Mouse (Mus musculus) right cerebral cortex, adult 18-20 months (tissue): ENCODE data around the gene Mettl7b.

Source experiments
- DNase-seq: peaks from one replicate; pipeline ENCODE4 v3.0.0; 2022; ENCODE audit warnings: mixed read lengths

The Mettl7b gene

DNA sequence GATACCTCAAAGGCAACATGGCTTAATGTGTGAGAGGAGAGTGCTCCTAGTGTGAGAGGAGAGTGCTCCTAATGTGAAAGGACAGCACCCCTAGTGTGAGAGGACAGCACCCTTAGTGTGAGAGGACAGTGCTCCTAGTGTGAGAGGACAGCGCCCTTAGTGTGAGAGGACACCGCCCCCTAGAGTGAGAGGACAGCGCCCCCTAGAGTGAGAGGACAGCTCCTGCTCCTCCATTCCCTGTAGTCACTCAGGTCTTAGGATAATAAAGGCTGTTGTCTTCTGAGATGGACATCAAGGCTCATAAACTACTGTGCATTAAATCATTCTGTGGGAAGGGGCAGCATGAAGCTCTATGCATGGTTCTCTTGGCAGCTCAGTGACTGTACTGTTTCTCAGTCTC lies 15.1 kb downstream of the Mettl7b start:
- no peak for DNase-seq

DNA sequence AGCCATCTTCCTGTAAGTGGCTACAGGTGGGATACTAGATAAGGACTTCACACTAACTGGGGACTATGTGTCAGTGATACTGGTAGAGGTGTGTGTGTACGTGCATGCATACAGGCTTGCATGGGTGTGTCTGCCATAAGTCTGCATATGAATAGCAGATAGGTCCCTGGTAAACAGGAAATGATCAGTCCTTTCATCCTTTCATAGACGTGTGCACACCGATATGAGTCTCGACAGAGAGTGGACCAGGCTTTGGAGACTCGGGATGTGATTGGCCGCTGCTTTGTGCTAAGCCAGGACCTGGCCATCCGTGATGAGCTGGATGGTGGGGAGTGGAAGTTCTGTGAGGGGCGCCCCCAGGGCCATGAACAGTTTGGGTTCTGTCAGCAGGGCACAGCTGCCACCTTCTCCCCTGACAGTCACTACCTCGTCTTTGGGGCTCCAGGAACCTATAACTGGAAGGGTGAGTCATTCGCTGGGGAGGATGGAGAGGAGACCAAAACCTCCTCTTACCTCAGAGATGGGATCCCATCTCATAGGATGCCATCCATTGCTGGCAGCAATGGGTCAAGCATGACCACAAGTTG lies 20.2 kb downstream of the Mettl7b start:
- no peak for DNase-seq

GRCm38 (mm10) chr10:128938974-128939373 lies 21.8 kb downstream of the Mettl7b start:
- no peak for DNase-seq

DNA sequence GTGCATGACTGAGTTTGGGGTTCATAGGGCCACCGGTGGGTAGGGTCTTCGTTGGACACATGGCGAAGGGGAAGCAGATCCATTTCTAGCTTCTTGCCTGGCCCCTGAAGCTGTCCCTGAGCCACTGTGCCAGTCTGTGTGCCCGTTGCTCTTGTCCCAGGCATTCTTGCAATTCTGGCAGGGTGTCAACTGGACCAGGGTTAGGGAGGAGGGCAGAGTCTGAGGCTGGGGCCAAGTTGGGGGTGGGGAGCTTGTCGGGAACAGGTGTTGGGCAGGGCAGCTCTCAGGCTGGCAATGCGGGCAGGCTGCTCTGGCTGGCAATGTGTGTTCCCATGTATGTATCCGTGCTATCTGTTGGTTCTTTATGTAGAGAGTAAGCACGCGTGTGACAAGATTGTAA lies 22.3 kb downstream of the Mettl7b start:
- DNase-seq: no peak

DNA sequence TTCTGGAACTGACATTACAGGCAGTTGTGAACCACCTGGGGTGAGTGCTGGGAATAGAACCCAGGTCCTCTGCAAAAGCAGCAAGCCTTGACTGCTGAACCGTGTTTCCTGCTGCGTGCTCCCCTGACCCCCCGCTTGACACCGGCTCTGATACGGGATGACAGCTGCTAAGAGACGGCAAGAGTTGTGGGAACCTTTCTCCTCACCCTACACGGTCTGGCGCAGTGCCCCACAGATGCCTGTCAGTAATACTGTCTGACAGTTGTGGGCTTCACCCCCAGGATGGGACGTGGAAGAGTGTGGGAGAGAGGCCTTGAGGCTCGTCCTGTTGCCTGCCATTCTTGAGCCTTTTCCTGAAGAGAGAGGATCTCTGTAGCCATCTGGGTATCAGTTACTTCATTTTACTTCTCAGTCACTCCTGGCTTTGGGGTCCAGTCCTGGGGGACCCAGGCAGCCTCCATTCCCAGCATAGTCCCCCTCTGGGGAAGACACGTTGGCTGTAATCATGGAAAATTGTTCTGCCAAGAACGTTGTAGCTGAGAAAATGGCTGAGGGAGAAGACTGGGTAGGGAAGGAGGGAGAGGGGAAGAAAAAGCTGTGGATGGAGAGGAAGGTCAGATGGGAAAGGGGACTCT lies 22.9 kb downstream of the Mettl7b start:
- DNase-seq: no peak

DNA sequence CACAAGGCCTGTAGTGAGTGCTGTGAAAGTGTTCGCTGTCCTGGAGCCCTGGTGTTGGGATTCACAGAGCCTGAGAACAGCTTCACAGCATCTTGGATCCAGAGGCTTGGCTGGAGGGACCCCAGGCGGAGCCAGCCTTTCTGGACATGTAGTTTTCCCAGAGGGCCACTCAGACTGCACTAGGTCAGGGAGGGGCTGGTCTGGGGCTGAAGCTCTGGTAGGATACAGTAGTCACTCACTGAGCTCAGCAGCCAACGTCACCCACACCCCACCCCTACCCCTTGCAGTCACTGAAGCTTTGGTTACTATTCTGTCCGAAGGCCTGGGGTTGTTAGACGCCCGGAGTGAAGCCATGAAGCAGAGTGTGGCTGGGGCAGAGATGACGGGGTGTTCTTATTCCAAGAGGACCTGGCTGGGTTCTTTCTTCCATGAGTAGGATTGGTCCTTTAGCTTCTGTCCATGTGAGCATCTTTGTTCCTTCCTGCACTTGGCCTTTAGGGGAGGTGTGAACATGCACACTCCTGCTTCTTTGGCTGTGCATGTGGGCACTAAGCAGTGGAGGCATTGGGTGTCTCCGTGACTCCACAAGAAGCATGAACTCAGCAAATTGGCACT lies 24.9 kb downstream of the Mettl7b start:
- DNase-seq: no peak

GRCm38 (mm10) chr10:128934997-128935787 lies 25.6 kb downstream of the Mettl7b start:
- DNase-seq: no peak

- no peak for DNase-seq
Measured at GRCm38 (mm10) chr10:128933976-128934721, 26.6 kb downstream of the Mettl7b start.

GRCm38 (mm10) chr10:128933574-128933973 lies 27.2 kb downstream of the Mettl7b start, which contains the start of gene Itga7:
Gene Itga7 (plus strand): TSS chr10:128933818.
- no peak for DNase-seq

DNA sequence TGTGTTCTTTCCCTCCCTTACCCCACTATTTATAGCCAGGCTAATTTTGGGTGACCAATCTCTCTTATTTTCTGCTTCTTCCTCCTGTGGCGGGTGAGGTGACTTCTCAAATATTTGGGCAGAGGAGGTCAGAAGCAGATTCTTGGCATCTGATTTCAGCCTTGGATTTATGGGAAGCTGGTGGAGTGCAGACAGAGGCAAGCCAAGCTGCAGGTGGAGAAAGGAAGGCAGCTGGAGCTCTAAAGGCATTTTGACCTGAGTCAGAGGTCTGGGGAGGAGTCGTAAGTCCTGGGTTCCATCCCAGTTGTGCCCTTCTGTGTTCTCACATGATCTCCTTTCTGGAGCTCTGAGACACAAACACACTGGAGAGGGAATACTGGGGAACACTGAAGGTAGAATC lies 29.3 kb downstream of the Mettl7b start:
- no peak for DNase-seq

DNA sequence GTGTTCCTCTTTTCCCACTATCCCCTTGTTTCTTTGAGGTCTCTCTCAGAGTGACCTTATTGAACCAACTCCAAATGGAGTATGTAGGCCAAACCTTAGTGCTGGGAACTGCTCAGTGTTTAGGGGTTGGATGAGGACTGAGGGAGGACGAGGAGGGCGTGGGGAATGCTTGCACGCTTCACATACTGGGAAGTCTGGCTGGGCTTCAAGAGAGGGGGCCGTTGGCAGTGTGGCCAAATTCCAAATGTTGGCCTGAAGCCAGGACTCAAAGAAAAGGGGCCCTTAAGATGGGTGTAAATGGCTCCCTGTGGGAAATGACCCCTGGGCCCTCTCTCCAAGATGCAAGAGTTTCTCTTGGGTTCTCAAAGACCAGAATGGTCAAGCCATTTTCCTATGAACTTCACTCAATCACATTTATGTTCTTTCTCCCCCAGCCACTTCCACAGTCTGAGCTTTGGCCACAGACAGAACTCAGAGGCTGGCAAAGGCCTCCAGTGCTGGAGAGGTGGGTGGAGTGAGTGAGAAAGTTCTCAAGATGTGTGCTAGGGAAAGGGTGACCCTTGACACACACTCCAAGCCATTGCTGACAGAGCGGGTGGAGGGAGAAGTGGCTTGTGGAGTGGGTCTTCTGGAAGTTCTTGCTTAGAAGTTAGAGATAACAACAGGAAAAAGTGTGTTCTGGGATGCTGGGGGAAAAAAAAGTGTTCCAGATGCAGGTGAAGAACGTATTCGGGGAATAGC lies 31.0 kb downstream of the Mettl7b start:
- DNase-seq: no peak

- no peak for DNase-seq
Measured at GRCm38 (mm10) chr10:128928356-128928755, 32.4 kb downstream of the Mettl7b start.

DNA sequence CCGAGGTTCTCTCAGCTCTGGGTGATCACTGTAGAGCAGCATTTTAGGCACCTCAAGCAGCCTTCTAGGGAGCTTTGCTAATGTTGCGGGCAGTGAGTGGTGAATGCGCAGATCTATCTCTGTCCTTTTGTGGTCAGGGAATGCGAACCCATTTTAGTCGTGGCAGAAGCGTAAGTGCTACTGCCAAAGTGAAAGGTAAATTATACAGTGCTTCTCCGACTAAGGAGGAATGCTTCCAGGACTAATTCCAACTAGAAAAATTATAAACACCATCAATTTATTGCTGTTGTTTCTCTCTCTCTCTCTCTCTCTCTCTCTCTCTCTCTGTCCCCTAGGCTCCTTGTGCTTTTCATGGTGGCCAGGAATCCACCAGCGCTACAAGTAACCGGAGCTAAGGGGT lies 36.9 kb downstream of the Mettl7b start, which contains the start of gene Bloc1s1:
Gene Bloc1s1, minus strand, starts transcription at position 101 of the 400 bp plus-strand sequence.
- DNase-seq: no peak

DNA sequence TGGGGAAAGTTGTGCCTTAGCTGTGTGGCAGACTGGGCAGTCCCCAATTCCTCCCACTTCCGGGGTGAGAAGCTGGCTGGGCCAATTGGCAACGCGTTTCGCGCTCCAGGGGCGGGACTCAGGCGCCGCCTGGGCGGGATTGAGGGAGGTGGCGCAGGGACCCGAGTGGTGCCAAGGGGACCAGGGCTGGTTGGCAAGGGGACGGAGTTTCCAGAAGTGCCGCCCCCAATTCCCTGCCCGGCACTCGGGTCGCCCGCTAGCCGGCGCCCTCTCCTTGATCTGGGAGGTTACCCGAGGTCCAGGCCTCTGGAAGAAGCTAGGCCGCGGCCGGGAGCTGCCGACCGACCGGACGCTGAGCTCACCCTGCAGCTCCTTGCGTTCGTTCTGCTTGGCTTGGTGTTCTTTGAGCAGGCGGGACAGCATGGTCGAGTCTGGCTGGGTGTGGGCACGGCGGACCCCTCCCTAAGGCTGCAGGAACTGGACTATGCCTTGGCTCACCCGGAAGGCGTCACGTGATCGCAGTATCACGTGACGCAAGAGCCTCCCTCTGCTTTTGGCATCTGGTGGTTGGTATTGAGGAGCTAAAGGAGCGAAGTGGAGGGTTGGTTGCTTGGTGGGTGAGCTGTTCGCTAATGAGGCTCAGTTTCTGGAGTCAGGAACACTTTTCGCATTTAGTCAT lies 37.6 kb downstream of the Mettl7b start:
- DNase-seq: peak; percentile 97

GRCm38 (mm10) chr10:128922822-128923012 lies 38.1 kb downstream of the Mettl7b start, which contains the start of gene Rdh5:
Gene Rdh5 (minus strand): TSS chr10:128922888.
- DNase-seq: no peak

- DNase-seq: peak; percentile 47
Measured at GRCm38 (mm10) chr10:128921883-128922821, 38.6 kb downstream of the Mettl7b start.

DNA sequence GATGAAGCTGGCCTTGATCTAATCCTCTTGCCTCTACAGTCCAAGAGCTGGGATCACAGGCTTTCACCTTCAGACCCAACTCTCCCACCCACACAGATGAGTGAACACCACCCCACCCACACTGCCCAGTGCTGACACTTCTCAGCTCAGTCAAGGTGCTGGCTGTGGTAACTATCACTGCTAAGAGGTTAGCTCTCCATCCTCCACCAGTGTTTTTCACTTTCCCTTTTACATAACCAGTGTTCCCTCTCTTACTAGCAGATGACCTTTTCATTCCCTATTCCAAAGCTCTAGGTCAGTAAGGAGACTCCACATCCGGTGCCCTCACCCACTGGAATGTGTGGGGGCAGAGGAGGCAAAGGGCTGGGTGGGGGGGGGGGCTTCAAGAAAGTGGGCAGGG lies 39.5 kb downstream of the Mettl7b start:
- DNase-seq: no peak

GRCm38 (mm10) chr10:128920736-128921161 lies 40.0 kb downstream of the Mettl7b start:
- no peak for DNase-seq

DNA sequence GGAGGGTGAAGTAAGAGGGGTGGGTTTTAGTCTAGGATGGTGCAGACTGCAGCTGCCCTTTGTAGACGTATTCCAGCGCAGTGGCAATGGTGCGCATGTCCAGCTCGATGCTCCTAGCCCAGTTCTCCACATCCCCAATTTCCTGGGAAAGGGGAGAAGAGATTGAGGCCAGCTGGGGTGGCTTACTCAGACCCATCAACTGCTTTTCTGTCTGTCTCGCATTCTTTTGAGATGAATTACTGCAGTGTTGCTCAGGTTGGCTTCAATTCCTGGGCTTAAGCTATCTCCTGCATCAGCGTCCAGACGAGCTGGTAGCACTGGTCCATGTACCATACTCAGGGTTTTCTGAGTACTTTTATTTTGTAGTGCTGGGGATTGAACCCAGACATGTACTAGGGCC lies 40.8 kb downstream of the Mettl7b start:
- no peak for DNase-seq

DNA sequence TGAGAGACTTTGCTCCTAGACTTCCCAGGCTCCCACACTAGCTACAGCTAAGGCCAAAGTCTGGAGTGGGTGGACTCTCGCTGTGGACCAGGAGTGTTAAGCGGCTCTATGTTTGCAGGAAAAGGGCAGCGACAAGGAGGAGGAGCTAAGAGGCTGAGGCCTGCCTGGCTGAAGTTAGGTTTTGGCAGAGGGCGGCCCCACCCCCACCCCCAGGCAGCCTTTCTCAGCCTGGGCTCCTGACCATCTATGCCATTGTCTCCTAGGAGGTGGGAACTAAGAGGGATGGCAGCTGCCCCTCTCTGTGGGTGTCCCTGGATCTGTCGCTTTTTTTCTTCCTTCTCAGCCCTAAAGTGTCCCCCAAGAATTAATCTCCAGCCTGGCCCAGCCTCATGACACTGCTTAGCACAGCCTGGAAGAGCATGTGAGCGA lies 41.6 kb downstream of the Mettl7b start:
- DNase-seq: no peak
